Mouse (Mus musculus) left cerebral cortex, postnatal 4 days (tissue): ENCODE measurements at regions not wholly inside any gene's neighbourhood (a gene's known extent, or its start where the extent isn't known, plus 50 kb on each side); places are given as distances from the start of the nearest gene placed in this dataset.

Experiments
- DNase-seq: peaks from one replicate; pipeline ENCODE4 v3.0.0-alpha.2; 2022
- intact Hi-C: fragments of 180-260 bp; cut with DNase I; formaldehyde crosslinking; loops from one replicate; pipeline ENCODE4 v1.15.1; 2025

GRCm38 (mm10) chr4:24154418-24154817 is 341.8 kb upstream of the Mms22l start:
- DNase-seq, result peak; percentile 78
- intact Hi-C loops, result loop anchor here (5.0 to 10.0 kb wide), 3 partner anchors 330 to 1667 kb away; partner anchors contain the start of gene Pou3f2

GRCm38 (mm10) chr4:24173750-24174149 is 322.5 kb upstream of the Mms22l start:
- intact Hi-C loops, result no loop called here

GRCm38 (mm10) chr4:24213262-24214036 is 282.8 kb upstream of the Mms22l start:
- DNase-seq, result no peak
- intact Hi-C loops, result loop anchor here (10.0 kb wide), 2 partner anchors 389 to 709 kb away; no protein-coding TSS in a partner anchor

More at GRCm38 (mm10) chr4:24173750-24174149, 322.5 kb upstream of the Mms22l start:
- DNase-seq, result no peak

- intact Hi-C loops, result loop anchor here (10.0 kb wide), 2 partner anchors 389 to 709 kb away; no protein-coding TSS in a partner anchor
- no peak for DNase-seq
Observed at GRCm38 (mm10) chr4:24214037-24214362, 282.3 kb upstream of the Mms22l start.

- intact Hi-C loops, result loop anchor here (5.0 to 10.0 kb wide), 4 partner anchors 394 to 1736 kb away; no protein-coding TSS in a partner anchor
- DNase-seq, result no peak
Observed at GRCm38 (mm10) chr4:24218383-24218934, 277.8 kb upstream of the Mms22l start.

GRCm38 (mm10) chr4:24219074-24219497 is 277.2 kb upstream of the Mms22l start:
- intact Hi-C loops, result loop anchor here (5.0 to 10.0 kb wide), 4 partner anchors 394 to 1737 kb away; no protein-coding TSS in a partner anchor
- DNase-seq, result no peak

GRCm38 (mm10) chr4:24219583-24219982 is 276.7 kb upstream of the Mms22l start:
- intact Hi-C loops, result loop anchor here (5.0 to 10.0 kb wide), 4 partner anchors 395 to 1737 kb away; no protein-coding TSS in a partner anchor
- DNase-seq, result no peak

GRCm38 (mm10) chr4:24245124-24245523 is 251.1 kb upstream of the Mms22l start:
- no peak for DNase-seq
- intact Hi-C loops, result loop anchor here (10.0 kb wide), 2 partner anchors 330 to 1750 kb away; no protein-coding TSS in a partner anchor

GRCm38 (mm10) chr4:24248142-24249054 is 247.9 kb upstream of the Mms22l start:
- intact Hi-C loops, result loop anchor here (10.0 kb wide), 2 partner anchors 326 to 1754 kb away; no protein-coding TSS in a partner anchor
- no peak for DNase-seq

GRCm38 (mm10) chr4:24249243-24249970 is 246.8 kb upstream of the Mms22l start:
- intact Hi-C loops, result loop anchor here (10.0 kb wide), 2 partner anchors 325 to 1755 kb away; no protein-coding TSS in a partner anchor
- peak; percentile 15 for DNase-seq

GRCm38 (mm10) chr4:24278154-24278553 is 218.1 kb upstream of the Mms22l start:
- intact Hi-C loops, result no loop called here
- no peak for DNase-seq
